Mouse (Mus musculus) neural tube, embryonic 11.5 days (tissue): Measurements from ENCODE around the gene Gm21188. TPM values are rescaled to one million over a fixed set of nuclear protein-coding genes. Genes with fewer than 3 reads are reported as not detected.

Source experiments
- polyA plus RNA-seq: library from polyadenylated mRNA; unstranded; fragments of >200 nt; fragmentation: Nextera tagmentation; extraction: Ambion mirVana; gene quantifications from 2 replicates; pipeline ENCODE4 v1.2.1, GENCODE M21; 2014

Gene Gm21188
- polyA plus RNA-seq, 1 experiment from 2014 or later, result not detected

Other genes starting within 250 kb of the Gm21188 start
- not detected in 2 replicates for gene AF067063, start 222.0 kb downstream of the Gm21188 start, polyA plus RNA-seq
- not detected in 2 replicates for gene D13Ertd608e, start 216.2 kb downstream of the Gm21188 start, polyA plus RNA-seq
- gene Tcstv1, start 157.4 kb downstream of the Gm21188 start, polyA plus RNA-seq, result not detected in 2 replicates
- not detected in 2 replicates for gene Gm21761, start 122.9 kb downstream of the Gm21188 start, polyA plus RNA-seq
- gene B020031M17Rik, start 101.4 kb downstream of the Gm21188 start, polyA plus RNA-seq, result not detected in 2 replicates
- not detected in 2 replicates for gene Gm36079, start 25.2 kb downstream of the Gm21188 start, polyA plus RNA-seq
- gene Gm20767, start 88.1 kb upstream of the Gm21188 start, polyA plus RNA-seq, result not detected in 2 replicates
- gene Gm21818, start 120.2 kb upstream of the Gm21188 start, polyA plus RNA-seq, result not detected in 2 replicates
- gene Gm21762, start 163.8 kb upstream of the Gm21188 start, polyA plus RNA-seq, result not detected in 2 replicates
- gene Gm21731, start 186.9 kb upstream of the Gm21188 start, polyA plus RNA-seq, result not detected in 2 replicates
- gene AF067061, start 210.9 kb upstream of the Gm21188 start, polyA plus RNA-seq, result not detected in 2 replicates
- gene BC147527, start 248.2 kb upstream of the Gm21188 start, polyA plus RNA-seq, result not detected in 2 replicates